Mouse (Mus musculus): ENCODE measurements around the gene Brca1.
"Not testable (repeated sequence)": the region's sequence is repeated elsewhere in the genome, so short reads cannot be mapped to it uniquely, and the experiment has no call there.

Brca1 gene

DNA sequence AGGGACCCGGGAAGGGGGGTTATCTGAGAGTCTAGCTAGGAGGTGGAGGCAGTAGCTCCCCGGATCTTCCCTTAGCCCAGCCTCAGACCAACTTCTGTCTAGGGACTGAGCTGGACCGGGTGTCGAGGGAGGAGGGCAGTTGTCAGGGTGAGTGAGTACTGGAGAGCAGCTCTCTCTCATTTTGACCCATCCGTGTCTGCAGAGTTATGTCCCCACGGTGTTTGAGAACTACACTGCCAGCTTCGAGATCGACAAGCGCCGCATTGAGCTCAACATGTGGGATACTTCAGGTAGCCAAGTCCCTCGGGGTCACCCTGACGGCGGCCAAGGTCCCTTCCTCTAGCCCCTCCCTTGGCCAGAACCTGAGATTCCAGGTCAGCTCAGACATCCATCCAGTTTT is 83.0 kb downstream of the Brca1 start:
- DNase-seq = peak; percentile 13 to 15

DNA sequence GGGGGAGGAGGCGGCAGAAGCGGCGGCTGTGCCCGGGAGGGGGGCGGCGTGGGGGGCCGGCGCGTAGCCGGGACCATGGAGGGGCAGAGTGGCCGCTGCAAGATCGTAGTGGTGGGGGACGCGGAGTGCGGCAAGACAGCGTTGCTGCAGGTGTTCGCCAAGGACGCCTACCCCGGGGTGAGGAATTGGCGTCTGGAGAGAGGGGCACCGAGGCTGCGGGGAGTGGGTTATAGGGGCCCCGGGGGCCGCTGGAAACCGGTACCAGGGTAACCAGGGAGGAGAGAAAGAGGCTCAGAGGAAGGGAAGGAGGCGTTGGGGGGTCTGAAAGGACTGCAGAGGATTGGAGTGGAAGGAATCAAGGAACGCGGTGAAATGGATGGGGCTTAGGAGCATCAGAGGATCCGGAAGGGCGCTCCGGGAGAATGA is 83.5 kb downstream of the Brca1 start:
- peak in 1 of 2 experiments; percentile 31 for DNase-seq

DNA sequence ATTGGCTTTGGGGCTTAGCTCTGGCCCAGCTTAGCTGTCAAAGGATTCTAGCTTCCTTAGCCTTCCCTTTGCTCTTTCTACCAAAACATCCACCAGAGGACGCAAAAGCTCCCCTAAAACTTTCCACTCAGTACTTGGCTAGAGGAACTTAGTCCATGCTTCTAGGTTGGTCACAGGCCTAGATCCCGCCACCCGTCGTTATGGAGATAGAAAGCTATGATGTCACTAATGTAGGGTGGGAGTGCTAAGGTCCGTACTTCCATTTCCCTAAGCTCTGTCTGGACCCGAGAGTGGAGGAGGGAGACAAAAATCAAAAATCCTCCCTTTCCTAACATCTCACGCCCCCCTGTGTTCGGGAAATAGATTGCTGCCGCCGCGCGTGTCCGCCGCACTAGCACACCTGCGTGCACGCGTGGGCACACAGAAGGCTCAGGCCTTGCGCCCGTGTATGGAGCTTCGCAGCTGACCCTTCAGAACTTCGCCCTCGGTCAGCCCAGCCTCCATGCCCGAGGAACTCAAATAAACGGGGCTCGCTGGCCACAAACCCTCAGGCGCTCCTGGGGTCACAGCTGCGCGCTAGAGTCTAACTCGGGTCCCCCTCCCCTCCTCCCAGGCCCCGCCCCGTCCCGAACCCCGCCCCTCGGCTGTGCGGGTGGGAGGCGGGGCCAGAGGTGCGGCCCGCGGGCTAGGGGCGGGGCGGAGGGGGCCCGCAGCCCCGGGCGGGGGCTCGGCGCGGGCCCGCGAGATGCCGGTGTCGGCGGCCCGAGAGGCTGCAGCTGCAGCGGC is 84.1 kb downstream of the Brca1 start:
- peak; percentile 67 to 73 for DNase-seq

DNA sequence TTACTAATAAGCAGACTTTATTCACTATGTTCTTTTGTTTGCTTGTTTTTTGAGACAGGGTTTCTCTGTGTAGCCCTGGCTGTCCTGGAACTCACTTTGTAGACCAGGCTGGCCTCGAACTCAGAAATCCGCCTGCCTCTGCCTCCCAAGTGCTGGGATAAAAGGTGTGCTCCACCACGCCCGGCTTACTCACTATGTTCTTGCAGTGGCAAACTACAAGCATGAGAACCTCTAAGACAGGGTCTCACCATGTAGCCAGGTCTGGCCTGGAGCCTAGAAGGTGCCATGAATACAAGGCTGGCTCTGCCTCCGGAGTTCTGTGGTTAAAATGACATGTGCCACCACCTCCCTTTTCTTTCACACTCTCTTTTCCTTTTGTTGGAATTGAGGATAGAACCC is 85.2 kb downstream of the Brca1 start:
- DNase-seq = not testable (repeated sequence)

DNA sequence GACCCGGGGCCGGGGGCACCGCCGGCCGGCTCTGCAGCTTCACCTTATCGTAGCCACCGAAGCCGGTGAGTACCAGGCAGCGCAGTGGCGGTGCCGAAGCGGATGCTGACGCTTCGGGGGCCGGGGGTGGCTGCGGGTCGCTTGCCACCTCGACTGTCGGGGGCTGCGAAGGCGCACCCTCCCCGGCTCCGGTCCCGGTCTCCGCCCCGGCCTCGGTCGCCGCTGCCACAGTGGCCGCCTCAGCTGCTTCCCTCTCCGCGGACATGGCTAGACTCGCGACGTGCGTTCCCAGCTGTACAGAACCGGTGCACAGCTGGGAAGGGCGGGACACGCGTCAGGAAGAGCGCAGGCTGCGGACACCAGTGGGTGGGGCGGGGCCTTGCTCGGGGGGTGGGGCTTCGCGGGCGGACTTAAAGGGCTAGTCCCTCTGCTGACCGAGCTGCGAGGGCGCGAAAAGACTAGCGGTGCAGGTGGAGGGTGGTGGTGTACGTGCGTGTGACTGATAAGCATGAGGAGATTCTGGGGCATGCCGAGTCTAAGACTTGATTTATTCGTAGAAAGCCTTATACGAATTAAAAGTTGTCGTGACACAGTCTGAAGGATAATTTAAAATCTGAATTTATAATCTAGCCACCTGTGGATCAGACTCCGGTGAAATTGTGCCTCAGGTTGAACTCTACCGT is 85.7 kb downstream of the Brca1 start, which contains the start of gene Vat1:
Gene Vat1, minus strand, starts transcription at position 362 of the 683 bp plus-strand sequence.
- DNase-seq = peak; percentile 63 to 69

DNA sequence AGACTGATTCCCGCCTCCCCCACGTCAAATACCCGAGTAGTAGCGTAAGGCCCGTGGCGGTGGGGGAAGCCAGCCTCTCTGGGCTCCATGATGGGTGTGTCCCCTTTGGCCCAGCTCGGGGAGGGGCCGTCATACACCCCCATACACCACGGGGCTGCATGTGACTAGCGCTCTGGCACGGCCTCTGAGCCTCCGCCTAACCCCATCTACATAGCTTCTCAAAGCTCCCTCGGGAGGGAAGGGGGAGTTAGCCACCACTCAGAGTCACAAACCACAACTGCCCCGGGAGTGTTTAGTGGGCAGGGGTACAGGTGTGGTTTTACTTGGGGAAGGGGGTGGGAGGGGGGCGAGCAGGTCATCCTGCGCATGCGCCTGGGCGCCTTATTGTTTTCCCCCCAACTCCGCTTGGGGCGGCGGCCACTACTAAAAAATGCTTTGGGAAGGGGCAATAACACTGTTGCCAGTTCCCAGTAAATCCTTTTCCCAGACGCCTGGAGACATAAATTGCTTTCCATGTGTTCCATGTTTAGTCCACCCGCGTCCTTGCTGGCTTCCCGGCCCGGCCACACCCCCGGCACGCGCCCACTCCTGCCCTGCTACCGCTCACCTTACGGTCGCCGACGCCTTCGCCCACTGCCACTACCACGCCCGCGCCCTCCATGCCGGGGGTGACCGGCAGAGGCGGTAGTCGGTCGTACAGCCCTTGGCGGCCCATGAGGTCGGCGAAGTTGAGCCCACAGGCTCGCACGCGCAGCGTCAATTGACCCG is 86.5 kb downstream of the Brca1 start:
- DNase-seq = peak; percentile 74 to 79

DNA sequence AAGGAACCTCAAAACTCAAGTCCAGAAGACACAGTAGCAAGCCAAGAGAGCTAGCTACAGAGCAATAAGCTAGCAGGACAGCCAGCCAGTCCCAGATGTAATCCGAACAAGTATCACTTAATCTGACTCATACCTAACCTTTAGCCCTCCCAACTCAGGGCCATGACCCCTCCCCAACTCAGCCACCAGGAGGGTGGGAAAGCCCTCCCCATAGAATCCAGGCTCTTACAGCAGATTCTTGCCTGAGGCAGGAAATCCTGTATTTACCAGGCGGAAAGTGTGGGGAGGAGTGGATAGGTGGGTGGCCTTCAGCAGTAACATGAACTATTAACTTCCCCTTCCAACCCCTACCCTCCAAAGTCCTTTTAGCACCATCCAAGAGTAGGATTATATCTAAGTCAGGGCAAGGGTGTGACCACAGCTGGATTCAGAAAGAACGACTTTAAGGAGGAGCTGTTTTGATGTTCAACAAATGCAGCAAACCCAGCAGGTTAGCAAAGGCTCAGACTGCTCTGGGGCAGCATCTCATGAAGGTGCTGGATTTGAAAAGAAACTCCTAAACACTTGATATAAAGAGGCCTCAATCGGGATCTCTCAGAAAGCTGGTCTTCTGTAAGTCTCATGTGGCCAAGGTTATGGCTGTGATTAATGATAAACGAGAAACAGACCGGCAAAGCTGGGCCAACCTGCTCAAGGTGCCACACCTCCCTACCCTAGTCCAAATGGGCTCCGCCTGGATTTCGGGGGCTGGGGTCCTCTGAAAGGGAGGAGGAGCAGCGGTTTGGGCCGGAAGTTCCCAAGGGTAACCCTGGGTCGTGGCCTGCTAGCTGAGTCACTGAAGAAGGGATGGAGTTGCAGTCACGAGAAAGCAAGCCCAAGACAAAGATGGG is 87.3 kb downstream of the Brca1 start, which contains the start of gene Rnd2:
Gene Rnd2, plus strand, starts transcription at position 789 of the 890 bp plus-strand sequence.
- DNase-seq = peak in 1 of 2 experiments; percentile 15

DNA sequence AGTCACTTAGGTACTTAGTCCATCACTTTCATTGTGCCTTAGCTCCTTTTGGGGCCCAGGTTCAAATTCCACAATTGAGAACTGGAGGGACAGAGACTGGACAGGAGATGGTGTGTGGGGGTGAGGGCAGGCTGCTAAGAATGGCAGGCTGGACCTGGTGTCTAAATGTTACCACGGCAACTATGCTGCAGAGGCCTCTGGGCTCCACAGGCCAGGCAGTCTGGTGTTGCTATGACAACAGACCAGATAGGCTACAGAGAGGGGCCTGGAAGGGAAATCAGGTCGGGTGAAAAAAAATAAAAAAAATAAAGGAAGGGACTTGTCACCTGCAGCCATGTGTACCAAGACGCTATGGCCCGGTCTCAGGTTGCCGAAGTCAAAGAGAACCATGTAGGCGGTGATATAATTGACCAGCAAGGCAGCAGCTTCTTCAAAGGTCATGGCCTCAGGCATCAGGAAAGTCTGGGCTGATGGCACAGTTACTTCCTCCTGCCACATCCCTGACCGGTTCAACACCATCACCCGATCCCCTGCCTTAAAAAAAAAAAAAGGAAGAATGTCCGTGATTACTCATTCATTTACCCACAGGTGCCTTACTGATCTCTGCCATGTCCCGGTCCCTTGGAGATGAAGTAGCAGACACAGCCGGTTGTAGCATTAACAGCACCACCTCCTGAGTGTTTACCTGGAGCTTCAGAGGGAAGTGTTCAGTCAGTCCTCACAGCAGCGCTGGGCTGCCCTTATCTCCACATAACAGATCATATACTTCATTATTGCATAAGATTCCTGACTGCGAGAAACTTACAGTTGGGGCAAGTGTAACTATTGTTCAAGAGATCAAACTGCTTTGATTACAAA is 88.9 kb downstream of the Brca1 start:
- no peak for DNase-seq

DNA sequence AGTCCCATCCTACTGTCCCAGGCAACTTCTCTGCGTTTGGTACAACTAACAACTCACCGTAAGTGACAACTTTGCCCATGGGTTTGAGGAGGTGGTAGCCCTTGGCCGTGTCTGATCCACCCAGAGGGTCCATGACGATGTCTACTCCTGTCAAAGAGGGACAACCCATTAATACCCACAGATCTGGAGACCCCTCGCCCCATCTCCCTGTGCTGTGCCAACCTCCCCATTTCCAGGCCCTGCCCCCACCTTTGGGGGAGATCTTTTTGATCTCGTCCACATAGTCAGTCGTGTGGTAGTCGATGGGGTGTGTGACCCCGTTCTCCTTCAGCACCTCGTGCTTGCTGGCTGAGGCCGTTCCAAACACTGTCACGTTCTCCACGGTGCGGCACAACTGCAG is 89.6 kb downstream of the Brca1 start:
- no peak for DNase-seq

DNA sequence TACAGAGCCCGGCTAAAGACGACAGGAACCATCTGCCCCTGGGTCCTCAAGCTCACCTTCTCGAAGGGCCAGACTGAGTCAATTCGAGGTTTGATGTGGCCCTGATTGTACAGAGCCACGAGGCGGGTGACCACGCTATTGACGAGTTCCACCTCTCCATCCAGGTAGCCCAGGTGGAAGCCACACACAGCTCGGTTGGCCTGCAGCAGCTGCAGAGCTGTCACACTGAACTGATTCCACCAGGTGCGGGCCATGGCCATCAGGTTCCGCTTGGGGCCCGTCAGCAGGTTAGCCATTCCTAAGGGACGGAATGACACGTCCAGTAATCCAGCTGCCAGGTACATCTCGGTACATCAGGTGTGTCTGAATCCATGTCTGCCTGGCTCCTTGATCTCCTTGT is 91.4 kb downstream of the Brca1 start:
- no peak for DNase-seq

DNA sequence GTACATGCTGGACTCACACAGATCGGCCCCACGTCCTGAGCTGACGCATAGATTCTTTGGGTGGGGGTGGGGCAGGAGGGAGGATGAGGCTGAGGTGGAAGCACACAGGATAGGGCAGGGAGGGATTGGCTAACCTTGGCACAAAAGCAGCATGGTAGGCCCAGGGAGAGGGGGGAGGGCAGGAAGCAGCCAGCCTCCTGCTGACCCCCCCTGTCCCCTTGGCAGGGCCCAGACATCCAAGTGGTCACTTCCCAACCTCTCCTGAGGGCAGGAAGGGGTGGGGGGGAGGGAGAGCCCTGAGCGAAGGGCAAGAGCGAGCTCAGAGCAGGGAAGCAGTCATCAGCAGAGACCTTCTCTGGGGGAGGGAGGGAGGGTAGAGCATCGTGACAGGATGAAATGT is 92.0 kb downstream of the Brca1 start:
- no peak for DNase-seq

DNA sequence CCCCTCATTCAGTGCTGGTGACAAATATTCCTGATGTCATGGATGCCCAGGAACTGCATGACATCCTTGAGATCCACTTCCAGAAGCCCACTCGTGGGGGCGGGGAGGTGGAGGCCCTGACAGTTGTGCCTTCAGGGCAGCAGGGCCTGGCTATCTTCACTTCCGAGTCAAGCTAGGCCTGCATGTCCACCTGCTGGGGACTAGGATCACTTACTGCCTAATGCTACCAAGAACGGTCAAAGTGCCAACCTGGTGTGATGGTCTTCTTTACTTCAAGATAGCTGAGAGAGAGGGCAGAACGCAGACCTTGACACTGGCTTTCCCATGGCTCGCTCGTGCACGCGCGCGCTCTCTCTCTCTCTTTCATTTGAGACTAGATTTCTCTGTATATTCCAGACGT is 93.5 kb downstream of the Brca1 start:
- DNase-seq = no peak

DNA sequence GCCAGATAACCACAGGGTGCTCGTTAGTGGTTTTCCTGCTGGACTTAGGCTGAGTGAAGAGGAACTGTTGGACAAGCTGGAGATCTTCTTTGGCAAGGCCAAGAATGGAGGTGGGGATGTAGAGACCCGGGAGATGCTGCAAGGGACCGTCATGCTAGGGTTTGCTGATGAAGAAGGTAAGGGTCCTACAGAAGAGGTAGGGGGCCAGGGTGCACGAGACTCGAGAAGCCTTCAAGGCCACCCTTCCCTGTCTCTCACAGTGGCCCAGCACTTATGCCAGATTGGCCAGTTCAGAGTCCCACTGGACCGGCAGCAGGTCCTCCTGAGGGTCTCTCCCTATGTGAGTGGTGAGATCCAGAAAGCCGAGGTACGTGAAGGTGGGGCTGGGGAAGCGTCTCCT is 94.1 kb downstream of the Brca1 start:
- DNase-seq = no peak

DNA sequence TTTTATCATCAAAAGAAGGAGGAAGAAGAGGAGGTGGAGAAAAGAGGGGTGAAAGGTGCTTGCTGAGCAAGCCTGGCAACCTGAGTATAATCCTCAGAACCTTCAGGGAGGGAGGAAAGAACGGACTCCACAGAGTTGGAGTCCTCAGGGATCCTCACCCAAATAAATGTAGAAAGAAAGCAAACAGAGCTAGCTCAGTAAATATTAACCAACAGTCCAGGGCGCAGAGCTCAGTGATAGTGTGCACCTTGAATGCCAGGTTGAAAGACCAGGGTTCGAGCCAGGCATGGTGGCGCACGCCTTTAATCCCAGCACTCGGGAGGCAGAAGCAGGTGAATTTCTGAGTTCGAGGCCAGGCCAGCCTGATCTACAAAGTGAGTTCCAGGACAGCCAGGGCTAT is 96.1 kb downstream of the Brca1 start:
- DNase-seq = no peak

DNA sequence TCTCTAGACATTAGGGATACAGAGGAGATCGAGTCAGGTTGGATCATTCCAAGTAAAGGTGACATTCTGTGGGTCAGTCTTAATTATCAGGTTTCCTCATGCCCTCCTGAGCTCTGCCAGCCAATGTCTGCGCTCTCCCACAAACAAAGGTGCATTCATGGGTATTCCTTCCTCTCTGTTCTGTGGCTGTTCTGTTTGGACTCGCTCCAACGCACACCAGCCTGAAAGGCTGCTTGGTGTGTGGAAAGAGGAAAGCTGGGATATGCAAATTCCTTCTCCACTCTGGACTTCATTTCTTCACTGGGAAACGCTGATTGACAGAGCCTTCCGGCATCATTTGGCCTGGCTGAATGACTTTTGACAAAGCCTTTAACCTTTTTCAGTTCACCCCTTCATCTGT is 97.1 kb downstream of the Brca1 start:
- DNase-seq = no peak

DNA sequence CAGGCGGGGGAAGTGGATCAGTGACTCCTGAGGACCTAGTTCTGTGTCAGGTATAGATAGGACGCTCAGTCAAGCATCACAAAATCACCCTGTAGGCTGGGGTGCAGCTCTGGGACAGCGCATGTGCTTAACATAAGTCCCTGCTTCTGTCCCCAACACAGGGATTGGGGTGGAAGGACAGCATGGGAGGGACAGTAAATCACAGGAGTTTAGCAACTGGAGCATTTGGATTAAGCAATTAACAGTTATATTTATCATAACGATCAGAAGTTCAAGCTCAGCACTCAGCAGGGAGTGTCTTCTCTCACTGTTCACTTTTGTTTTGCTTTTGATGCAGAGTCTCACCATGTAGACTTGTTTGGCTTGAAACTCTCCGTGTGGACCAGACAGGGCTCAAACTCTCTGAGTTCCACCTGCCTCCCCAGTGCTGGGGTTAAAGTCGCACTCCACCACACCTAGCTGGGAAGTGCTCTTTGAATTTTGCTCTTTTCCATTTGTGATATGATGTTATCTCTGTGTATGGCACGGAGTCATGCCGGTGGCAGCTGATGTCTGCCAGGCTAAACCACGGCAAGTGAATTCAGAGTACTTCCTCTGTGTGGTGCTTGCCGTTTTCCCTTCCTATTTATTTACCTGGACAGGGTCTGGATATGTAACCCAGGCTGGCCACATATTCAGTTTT is 99.5 kb downstream of the Brca1 start:
- DNase-seq = no peak

DNA sequence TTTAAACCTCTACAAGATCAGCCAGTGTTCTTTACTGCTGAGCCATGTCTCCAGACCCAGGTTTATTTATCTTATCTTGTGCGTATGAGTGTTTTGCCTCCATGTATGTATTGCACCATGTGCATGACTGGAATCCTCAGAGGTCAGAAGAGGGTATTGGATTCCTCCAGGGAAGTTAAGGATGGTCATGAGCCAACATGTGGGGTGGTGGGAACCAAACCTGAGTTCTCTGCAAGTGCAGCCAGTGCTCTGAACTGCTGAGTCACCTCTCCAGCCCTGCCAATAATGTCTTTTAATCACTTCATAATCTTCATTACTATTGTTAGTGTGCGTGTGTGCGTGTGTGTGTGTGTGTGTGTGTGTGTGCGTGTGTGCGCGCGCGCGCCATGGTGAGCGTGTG is 100.2 kb downstream of the Brca1 start:
- no peak for DNase-seq

DNA sequence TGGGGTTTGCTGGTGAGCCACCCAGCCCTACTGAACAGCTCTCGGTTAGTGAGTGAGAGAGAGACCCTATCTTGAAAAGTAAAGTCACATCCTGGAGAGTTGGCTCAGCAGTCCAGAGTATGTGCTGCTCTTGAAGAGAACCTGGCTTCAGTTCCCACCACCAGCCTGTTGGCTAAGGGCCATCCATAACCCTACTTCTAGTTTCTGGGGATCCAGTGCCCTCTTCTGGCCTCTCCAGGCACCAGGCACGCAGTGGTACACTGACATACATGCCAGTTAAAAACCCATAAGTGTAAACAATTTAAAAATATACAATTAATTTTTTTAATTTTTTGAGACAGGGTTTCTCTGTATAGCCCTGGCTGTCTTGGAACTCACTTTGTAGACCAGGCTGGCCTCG is 101.4 kb downstream of the Brca1 start:
- peak; percentile 42 to 57 for DNase-seq

DNA sequence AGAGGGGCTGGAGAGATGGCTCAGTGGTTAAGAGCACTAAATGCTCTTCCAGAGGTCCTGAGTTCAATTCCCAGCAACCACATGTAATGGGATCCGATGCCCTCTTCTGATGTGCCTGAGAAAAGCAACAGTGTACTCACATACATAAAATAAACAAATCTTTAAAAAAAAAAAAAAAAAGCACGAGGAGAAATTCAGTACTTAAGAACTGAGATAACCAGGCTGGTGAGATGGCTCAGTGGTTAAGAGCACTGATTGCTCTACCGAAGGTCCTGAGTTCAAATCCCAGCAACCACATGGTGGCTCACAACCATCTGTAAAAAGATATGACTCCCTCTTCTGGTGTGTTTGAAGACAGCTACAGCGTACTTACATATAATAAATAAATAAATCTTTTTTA is 102.2 kb downstream of the Brca1 start:
- not testable (repeated sequence) for DNase-seq

DNA sequence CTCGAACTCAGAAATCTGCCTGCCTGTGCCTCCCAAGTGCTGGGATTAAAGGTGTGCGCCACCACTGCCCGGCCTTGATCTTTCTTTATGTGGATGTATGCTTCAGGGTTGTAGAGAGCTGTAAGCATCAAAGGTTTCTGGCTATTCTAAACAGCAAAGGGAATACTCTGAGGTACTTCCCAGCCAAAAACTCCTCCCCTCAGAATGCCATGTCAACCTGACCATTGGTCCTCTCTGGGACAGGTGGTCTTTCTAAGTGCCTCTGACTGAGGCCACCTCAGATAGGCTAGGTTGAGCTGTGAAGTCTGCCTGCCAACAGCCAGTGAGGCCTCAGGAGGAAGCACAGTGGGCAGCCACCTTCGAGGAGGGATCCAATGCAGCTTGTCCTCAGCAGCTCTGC is 102.9 kb downstream of the Brca1 start:
- DNase-seq = peak; percentile 23 to 36

DNA sequence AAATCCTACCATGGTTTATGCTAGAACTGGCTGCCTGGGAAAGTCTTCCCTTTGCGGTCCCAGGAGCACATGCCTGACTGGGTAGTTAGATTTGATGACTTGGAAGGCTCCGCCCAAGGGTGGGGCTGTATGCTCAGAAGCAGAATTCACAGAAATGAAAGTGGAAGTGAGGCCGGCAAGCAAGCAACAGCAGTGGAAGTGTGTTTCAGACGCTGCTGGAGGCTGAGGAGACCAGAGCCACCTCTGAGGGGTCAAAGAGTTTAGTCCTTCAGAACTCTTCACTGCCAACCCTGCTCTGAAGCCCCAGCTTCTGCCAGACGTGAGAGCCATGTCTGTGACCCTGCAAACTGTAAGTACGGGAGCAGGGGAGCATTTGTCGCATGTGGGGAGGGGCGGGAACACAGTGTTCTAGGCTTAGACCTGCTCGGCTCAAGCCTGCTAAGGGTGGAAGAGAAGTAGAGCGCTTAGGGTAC is 103.4 kb downstream of the Brca1 start, which contains the start of gene Ifi35:
Gene Ifi35, plus strand, starts transcription at position 134 of the 473 bp plus-strand sequence.
- peak; percentile 74 to 78 for DNase-seq

Data from B cell, adult 2 months (primary cell).